Mouse (Mus musculus) small intestine, adult 2 months (tissue): Measurements from ENCODE around the gene Smarce1.

Source experiments
- CTCF ChIP-seq: fragments of 200-500 bp; IDR thresholded peaks from 2 replicates; pipeline ENCODE4 v1.5.1; 2012; ENCODE audit warnings: low read depth, mild to moderate bottlenecking, control low read depth, inconsistent platforms, low read length, moderate library complexity, mixed read lengths; ENCODE audit not compliant: insufficient replicate concordance, insufficient read length; ENCODE audit errors: extremely low read depth
- POLR2A ChIP-seq: fragments of 200-500 bp; IDR thresholded peaks from 2 replicates; pipeline ENCODE4 v1.6.1; 2012; ENCODE audit warnings: low read depth, mild to moderate bottlenecking, control low read depth, inconsistent platforms, low read length, moderate library complexity

DNA sequence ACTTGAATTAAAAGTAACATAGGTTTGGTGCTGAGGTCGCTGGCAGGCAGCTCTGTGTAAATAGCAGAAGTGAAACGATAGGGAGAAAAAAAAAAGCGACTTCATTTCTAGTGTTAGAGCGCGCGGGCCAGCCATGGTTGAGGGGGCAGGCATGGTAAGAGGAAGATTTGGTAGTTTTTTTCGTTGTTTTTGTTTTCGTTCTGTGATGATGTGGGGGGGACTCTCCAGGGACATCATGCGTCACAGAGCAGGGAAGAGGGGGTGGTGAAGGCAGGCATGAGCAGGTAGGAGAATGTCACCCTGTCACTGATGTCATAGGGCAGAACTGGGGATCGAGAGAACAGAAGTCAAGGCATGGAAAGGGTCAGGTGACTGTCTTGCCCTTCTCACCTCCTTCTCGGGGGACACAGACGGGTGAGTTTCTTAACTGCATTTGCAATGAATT, 62.8 kb downstream of the Smarce1 start:
- no peak for TF ChIP-seq CTCF
- no peak for TF ChIP-seq POLR2A
